Mouse (Mus musculus) G1E-ER4 (cell line): ENCODE measurements around the gene Sox11. TPM values are rescaled to one million over a fixed set of nuclear protein-coding genes. Genes with fewer than 3 reads are reported as not detected.

Experiments
- GATA1 ChIP-seq: IDR thresholded peaks from one replicate; pipeline ENCODE4 v1.8.0; 2012; ENCODE audit warnings: low read length, inconsistent platforms
- polyA plus RNA-seq: library from polyadenylated mRNA; stranded (reverse); fragments of >175 nt; gene quantifications from 2 replicates; pipeline ENCODE4 v1.2.3, GENCODE M21; 2012

Gene Sox11
- polyA plus RNA-seq, 1 experiment: not detected

DNA sequence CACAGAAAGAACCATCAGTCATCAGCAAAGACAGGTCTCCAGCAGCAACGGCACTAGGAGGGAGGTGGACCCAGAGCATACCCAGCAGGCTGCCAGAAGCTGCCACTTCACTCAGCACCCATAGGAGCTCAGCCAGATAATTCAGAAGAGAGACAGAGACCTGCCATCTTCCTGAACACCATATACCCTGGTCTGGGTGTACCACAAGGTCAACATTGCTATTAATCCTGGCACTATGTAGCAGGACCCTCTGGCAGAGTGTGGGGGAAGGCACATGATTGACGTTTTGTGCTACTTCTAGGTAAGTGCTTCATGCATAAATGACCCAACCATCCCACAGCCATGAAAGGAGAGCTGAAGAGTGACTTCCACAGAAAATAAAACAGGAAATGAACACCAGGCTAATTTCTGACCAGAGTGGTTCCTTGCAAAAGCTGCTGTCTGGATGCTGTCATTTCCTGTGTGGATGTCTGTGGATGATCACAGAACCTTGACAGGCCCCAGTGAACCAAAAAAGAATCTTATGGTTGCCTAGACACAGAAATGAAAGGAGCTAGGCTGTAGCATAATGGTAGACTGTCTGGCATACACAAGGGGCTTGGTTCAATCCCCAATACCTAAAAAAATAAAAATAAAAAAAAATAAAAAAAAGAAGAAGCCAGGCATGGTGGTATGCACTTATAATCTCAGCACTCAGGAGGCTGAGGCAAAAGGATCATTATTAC, 37.5 kb downstream of the Sox11 start:
- TF ChIP-seq GATA1: no peak

DNA sequence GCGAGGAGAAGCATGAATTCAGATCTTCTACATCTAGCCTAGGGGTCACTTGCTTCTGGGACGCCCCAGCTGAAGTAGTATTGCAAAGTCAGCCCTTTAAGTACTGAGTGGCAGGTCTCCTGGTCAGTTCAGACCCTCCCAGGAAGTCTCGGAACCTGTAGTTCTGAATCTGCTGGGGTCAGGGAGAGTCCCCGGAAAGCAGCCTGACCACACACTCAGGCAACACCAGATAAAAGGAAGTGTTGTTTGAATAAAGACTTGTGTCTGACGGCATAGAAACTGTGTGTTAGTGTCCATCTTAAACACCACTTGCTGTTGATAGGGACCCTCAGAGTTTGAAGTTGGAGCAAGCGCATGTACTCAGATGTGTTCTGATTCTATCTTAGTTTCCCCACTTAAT, 39.2 kb downstream of the Sox11 start:
- no peak for TF ChIP-seq GATA1

DNA sequence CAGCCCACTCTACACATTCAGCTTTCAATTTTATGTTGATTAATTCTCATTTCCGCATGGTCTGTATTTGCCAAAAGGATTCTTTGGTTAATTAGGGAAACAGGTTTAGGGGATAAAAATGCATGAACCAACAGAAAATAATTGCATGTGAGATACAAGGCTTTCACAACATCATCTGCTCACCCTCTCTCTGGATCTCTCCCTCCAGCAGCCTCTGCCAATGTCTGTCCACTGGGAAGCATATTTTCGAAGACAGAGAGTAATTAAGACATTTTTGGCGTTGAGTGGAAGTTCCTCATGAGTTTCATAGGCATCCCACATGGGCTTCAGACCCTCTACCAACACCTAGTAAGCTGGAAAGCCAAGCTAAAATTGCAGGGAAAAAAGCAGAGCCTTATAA, 43.7 kb downstream of the Sox11 start:
- no peak for TF ChIP-seq GATA1

DNA sequence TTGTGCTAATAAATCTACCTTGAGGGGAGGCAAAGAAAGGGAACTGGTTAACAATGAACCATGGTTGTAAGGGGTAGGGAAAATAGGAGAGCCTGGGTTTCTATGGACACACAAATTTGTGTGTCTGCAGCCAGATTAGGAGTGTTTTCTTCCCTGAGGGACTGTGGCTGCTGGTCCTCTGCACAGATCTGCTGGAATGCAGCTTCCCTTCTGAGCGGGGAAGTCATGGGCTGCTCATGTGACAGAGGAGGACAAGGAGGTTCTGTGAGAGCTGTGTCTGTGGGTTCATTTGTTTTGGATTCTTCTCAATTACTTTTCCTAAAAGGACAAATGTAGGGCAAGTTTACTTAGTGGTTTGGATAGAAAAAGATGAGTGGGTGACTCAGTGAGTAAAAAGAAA, 48.2 kb downstream of the Sox11 start:
- no peak for TF ChIP-seq GATA1

DNA sequence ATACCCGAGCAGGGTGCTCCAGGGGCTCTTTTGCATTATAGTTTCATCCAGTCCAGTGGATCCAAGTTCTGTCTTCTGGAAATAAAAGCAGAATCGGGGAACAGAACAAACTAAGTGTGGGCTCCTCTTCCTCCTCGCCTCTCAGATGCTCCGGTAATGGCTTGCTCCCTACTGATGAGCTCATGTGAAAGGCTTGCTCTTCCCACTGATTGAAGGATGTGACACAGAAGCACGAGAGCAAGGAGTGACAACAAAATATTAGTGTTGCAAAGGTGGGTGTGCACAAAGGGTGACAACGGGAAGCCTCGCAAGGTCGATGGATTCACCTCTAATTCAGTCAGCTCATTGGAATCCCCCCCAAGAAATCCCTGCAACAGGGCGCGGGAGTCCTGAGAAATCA, 48.6 kb downstream of the Sox11 start:
- TF ChIP-seq GATA1: no peak

DNA sequence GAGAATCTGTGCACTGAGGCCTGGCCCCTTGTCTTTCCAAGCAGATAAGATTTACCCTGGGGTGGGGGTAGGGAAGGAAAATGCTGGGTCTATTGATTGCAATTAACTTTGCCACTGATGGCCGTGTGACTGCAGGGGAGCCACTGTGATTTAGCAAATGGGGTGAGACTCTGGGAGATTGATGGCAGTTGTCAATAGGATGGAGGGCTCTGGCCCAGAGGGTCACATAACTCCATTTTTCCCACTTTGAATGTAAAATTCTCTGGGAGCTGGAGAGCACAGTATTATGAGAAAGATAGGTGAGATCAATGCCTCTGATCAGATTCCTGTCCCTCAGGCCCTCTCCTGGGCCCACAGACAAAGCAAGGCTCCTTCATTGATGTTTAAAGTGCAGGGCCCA, 49.2 kb downstream of the Sox11 start:
- TF ChIP-seq GATA1: no peak
